Mouse (Mus musculus) liver, embryonic 14.5 days (tissue): ENCODE measurements at regions not wholly inside any gene's neighbourhood (a gene's known extent, or its start where the extent isn't known, plus 50 kb on each side); places are given as distances from the start of the nearest gene placed in this dataset.

Experiments used
- ATAC-seq: fragments of 200-750 bp; cut with Nextera tagmentation; 2 replicates; pipeline ENCODE4 v1.8.0; 2017; ENCODE audit warnings: moderate number of reproducible peaks, mild to moderate bottlenecking, moderate library complexity; ENCODE audit not compliant: insufficient read depth
- DNase-seq, 3 experiments: peaks; one replicate each; pipeline ENCODE4 v3.0.0-alpha.2; 2012 to 2013; ENCODE audit warnings: low read depth in 3 of 3, low spot score in 3 of 3
- H3K27ac ChIP-seq: fragments of 300-500 bp; sonication (generic); 2 replicates; pipeline ENCODE4 v1.5.1; 2014; ENCODE audit warnings: moderate library complexity, mild to moderate bottlenecking, control low read depth, inconsistent platforms
- H3K27me3 ChIP-seq: fragments of 300-500 bp; sonication (generic); 2 replicates; pipeline ENCODE4 v1.6.1; 2014; ENCODE audit warnings: mild to moderate bottlenecking, low read length, moderate library complexity; ENCODE audit not compliant: control insufficient read depth, insufficient read depth
- H3K36me3 ChIP-seq: fragments of 300-500 bp; sonication (generic); replicated peaks from 2 replicates; pipeline ENCODE4 v1.6.1; 2014; ENCODE audit warnings: low read depth; ENCODE audit not compliant: control insufficient read depth, insufficient read depth
- H3K4me1 ChIP-seq, 2 experiments: fragments of 200-500 bp in 1 of 2; fragments of 300-500 bp in 1 of 2; sonication (generic) in 1 of 2; replicated peaks; 2 replicates each; pipeline ENCODE4 v1.6.1; 2012 to 2014; ENCODE audit warnings: antibody characterized with exemption in 1 of 2, inconsistent platforms in 1 of 2, low read length in 1 of 2; ENCODE audit not compliant: control insufficient read depth in 2 of 2, insufficient read depth in 2 of 2
- H3K4me2 ChIP-seq: fragments of 300-500 bp; sonication (generic); 2 replicates; pipeline ENCODE4 v1.6.1; 2014; ENCODE audit warnings: low read depth, mild to moderate bottlenecking, control low read depth, moderate library complexity
- H3K4me3 ChIP-seq, 2 experiments: fragments of 200-500 bp in 1 of 2; fragments of 300-500 bp in 1 of 2; sonication (generic) in 1 of 2; 2 replicates each; pipeline ENCODE4 v1.5.1; 2012 to 2014; ENCODE audit warnings: low read depth in 2 of 2, low read length in 2 of 2, mild to moderate bottlenecking in 2 of 2, control low read depth in 1 of 2, inconsistent platforms in 1 of 2, moderate library complexity in 1 of 2; ENCODE audit not compliant: insufficient read depth in 1 of 2
- H3K9ac ChIP-seq: fragments of 300-500 bp; sonication (generic); replicated peaks from 2 replicates; pipeline ENCODE4 v1.6.1; 2014; ENCODE audit warnings: mild to moderate bottlenecking, control low read depth, moderate library complexity
- H3K9me3 ChIP-seq: fragments of 300-500 bp; sonication (generic); 2 replicates; pipeline ENCODE4 v1.6.1; 2016; ENCODE audit warnings: low read length, mixed read lengths; ENCODE audit not compliant: control insufficient read depth
- CTCF ChIP-seq: IDR thresholded peaks from 2 replicates; pipeline ENCODE4 v1.5.1; 2016; ENCODE audit warnings: antibody characterized with exemption, low read depth, control low read depth
- EP300 ChIP-seq: IDR thresholded peaks from 2 replicates; pipeline ENCODE4 v1.6.1; 2016; ENCODE audit warnings: antibody characterized with exemption, low read depth
- WGBS: fragments of 180-500 bp; shearing (Covaris S2); extraction: QIAGEN DNeasy Blood & Tissue Kit; methylation state at CpG from one replicate; pipeline ENCODE4 v1.1.7; 2014; ENCODE audit not compliant: insufficient replicate concordance; 5-methylcytosine and 5-hydroxymethylcytosine counted together

DNA sequence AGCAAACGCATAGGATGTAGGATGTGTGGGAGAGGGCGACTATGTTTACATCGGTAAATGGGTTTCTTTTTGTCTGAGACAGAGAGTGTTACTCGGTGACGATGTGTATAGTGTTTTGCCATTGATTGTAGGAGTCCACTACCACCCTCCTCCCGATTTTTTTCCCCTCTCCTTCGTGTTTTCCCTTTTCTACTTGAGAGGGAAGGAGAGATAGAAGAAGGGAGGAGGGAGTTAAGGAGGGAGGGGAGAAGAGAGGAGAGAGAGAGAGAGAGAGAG lies 131.4 kb upstream of the Dpyd start:
- H3K27ac ChIP-seq: no peak overlapping the region
- WGBS: 5% methylated on average over 7 of the region's 7 CpGs
- H3K4me1 ChIP-seq: no peaks in the 10 kb centered on the region
- no peak overlapping the region for H3K4me3 ChIP-seq
- H3K36me3 ChIP-seq: no peaks in the 10 kb centered on the region
- no peak overlapping the region for H3K4me2 ChIP-seq
- DNase-seq (no peak), ATAC-seq (no peak)
- H3K9ac ChIP-seq: no peak overlapping the region
- peaks cover 12% of the 10 kb centered on the region for H3K27me3 ChIP-seq
- no peaks in the 10 kb centered on the region for H3K9me3 ChIP-seq
- TF ChIP-seq CTCF (no peak), EP300 (no peak)

DNA sequence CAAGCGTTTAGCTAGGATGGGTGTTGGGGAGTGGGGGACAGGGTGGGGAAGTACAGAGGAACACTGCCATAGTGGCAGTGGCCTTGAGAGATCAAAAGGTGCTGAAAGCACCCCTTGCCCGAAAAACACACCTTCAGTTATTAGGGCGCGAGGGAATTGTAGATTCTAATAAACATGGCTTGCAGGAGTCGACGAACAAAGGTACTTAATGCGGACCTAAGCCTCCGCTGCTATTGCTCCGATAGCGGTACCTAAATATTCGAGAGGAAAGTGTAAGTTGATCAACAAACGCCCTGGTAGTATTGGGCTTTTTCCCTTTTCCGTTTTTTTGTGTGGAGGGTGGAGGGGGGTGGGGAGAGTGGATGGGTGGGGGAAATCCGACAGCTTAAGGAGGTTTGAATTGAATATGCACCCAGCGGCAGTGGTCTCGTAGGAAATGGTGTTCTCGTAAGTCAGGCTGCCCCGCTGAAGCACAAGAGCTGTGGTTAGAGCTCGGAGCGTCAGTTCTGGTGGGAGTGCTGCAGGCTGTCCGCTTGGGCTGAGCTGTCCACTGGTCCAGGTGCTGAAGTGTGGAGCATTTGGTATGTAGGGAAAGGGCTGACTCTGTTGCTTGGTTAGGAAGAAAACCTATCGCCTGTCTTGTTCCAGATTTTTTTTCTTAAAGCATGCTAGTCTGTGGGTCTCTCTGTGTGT lies 130.8 kb upstream of the Dpyd start:
- Histone ChIP-seq H3K4me3 (no peak overlapping the region), H3K27ac (no peak overlapping the region), H3K9ac (no peak overlapping the region), H3K9me3 (no peaks in the 10 kb centered on the region), H3K4me2 (no peak overlapping the region), H3K27me3 (peaks cover 12% of the 10 kb centered on the region), H3K4me1 (no peaks in the 10 kb centered on the region), H3K36me3 (no peaks in the 10 kb centered on the region)
- ATAC-seq (no peak), DNase-seq (peak; percentile 7 to 31 (median 23))
- 3% methylated on average over 22 of the region's 22 CpGs for WGBS
- no peak for TF ChIP-seq EP300
- no peak for TF ChIP-seq CTCF

DNA sequence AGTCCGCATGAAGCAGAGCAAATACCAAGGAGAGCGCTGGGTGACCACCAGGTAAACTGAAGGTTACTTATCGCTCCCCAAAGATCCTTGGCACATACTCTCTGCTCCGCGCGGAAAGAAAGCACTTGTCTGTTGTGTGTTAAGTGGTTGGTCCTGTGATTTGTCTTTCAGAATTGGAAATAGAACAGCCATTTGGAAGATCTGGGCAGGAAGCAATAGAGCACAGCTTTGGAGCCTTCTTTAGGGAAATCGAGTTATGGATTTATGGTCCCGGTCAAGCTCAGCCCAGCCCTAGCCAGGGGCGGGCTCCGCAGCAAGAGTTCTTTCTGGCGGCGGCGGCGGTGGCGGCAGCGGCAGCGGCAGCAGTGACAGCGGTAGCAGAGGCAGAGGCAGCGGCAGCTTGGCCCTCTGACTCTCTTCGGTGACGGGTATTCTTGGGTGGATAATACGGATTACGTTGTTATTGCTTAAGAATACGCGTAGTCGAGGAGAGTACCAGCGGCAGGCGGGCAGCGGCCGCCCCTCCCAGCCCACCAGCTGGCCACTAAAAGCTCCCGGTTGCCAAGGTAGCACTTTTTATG lies 128.4 kb upstream of the Dpyd start:
- DNase-seq (no peak), ATAC-seq (no peak)
- no peak overlapping the region for H3K9ac ChIP-seq
- no peaks in the 10 kb centered on the region for H3K9me3 ChIP-seq
- no peaks in the 10 kb centered on the region for H3K36me3 ChIP-seq
- H3K27me3 ChIP-seq: peaks cover 12% of the 10 kb centered on the region
- no peaks in the 10 kb centered on the region for H3K4me1 ChIP-seq
- H3K4me2 ChIP-seq: peak overlapping the region; percentile 36
- H3K4me3 ChIP-seq: no peak overlapping the region
- TF ChIP-seq CTCF: no peak
- TF ChIP-seq EP300: no peak
- WGBS: 3% methylated on average over 30 of the region's 31 CpGs
- no peak overlapping the region for H3K27ac ChIP-seq

DNA sequence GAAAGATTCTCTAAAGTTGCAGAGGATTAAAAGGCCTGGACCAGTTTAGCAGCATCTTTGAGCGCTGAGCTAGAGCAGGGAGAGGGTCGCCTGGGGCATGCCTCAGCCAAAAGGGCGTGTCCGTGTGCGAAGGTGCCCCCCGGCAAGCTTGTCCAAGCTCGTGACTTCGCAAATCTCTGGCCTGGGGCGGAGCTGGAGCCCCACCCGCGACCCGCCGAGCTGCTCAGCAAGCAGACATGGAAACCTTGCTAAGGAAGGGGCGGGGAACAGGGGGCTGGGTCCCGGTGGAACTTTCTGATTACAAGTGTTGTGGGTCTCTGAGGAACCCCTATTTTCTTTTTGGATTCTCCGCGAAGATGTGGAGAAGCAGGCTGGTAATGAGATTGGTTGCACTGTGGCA lies 127.6 kb upstream of the Dpyd start:
- H3K27ac ChIP-seq: no peak overlapping the region
- H3K4me3 ChIP-seq: 0 out of 4 replicates have a peak overlapping the region, but pooled peaks of 1 of the 2 experiments have one; percentile 10

GRCm38 (mm10) chr3:118434847-118435246 lies 127.1 kb upstream of the Dpyd start:
- Histone ChIP-seq H3K9me3 (no peaks in the 10 kb centered on the region), H3K4me2 (no peak overlapping the region), H3K36me3 (no peaks in the 10 kb centered on the region), H3K27ac (no peak overlapping the region), H3K9ac (no peak overlapping the region), H3K4me3 (no peak overlapping the region), H3K27me3 (peaks cover 12% of the 10 kb centered on the region), H3K4me1 (no peaks in the 10 kb centered on the region)
- no peak for DNase-seq
- WGBS: 3% methylated on average over 13 of the region's 13 CpGs
- TF ChIP-seq CTCF (no peak), EP300 (no peak)
- ATAC-seq: no peak

More for the DNA sequence above, 127.6 kb upstream of the Dpyd start:
- H3K4me1 ChIP-seq: no peaks in the 10 kb centered on the region
- no peak for TF ChIP-seq EP300
- TF ChIP-seq CTCF: no peak
- H3K9ac ChIP-seq: no peak overlapping the region
- H3K36me3 ChIP-seq: no peaks in the 10 kb centered on the region
- H3K9me3 ChIP-seq: no peaks in the 10 kb centered on the region
- WGBS: under 1% methylated on average over 17 of the region's 17 CpGs
- peaks cover 12% of the 10 kb centered on the region for H3K27me3 ChIP-seq
- DNase-seq: no peak
- no peak for ATAC-seq
- H3K4me2 ChIP-seq: no peak overlapping the region
